ENCODE assay signal across 8 mouse cellular contexts in genomic region chr4:121040897-121041671, GRCm38 (mm10). TPM values are rescaled to one million over a fixed set of nuclear protein-coding genes. Genes with fewer than 3 reads are reported as not detected.
DNase-seq lines count a peak whose midpoint lies in the region; ATAC-seq and TF ChIP-seq lines count a peak whose summit lies in the region.

No protein-coding gene starts in this region.

- H3K9ac ChIP-seq in lung, embryonic 14.5 days: peak overlapping the region; percentile 23; the same call in 1 of the 2 replicates

- H3K4me3 ChIP-seq in layer of hippocampus, adult 2 months: no peak overlapping the region; the same call in 1 of the 2 replicates
- H3K4me3 ChIP-seq in lung, embryonic 14.5 days (ENCODE audit: low read depth, low read length): no peak overlapping the region
- H3K4me3 ChIP-seq in thymus, adult 2 months (ENCODE audit: control insufficient read depth, insufficient read depth, low read length): no peak overlapping the region

- DNase-seq in ES-CJ7 (ENCODE audit: low read depth, low spot score): peak; percentile 70
- peak; percentile 56 for DNase-seq in c-Kit-positive CD71-negative TER-119-negative erythroid progenitor cells, embryonic 14.5 days (ENCODE audit: low read depth)
- DNase-seq in fibroblast of lung, adult 2 months (ENCODE audit: low read depth): peak; percentile 40
- DNase-seq in heart, postnatal 14 days: peak; percentile 67 to 77
- DNase-seq in layer of hippocampus, adult 2 months (ENCODE audit: low spot score in 2 of 2): peak; percentile 64 to 65
- peak; percentile 87 for DNase-seq in lung, embryonic 14.5 days
- peak; percentile 64 for DNase-seq in thymus, adult 2 months

- ATAC-seq in lung, embryonic 14.5 days (ENCODE audit: insufficient read depth): peak; percentile 85
- peak; percentile 78 for ATAC-seq in neutrophil, adult 5-6 weeks (ENCODE audit: extremely low read depth, insufficient number of reproducible peaks, low FRiP score, poor library complexity, severe bottlenecking)

- H3K36me3 ChIP-seq in lung, embryonic 14.5 days (ENCODE audit: insufficient read depth): no peaks in the 10 kb centered on the region
- H3K36me3 ChIP-seq in thymus, adult 2 months (ENCODE audit: control insufficient read depth, insufficient read depth, low read length): no peaks in the 10 kb centered on the region

- intact Hi-C loops in heart, postnatal 14 days (cut with DNase I): no loop called here

- TF ChIP-seq POLR2A in thymus, adult 2 months (IDR thresholded peaks at IDR 0.05; ENCODE audit: control insufficient read depth, extremely low read depth, insufficient read depth, low read length, poor library complexity): no peak

- peaks cover 22% of the 10 kb centered on the region for H3K27me3 ChIP-seq in lung, embryonic 14.5 days (ENCODE audit: insufficient read depth, low read length)
- peaks cover 11% of the 10 kb centered on the region; the same call in 1 of the 2 replicates for H3K27me3 ChIP-seq in thymus, adult 2 months (ENCODE audit: control insufficient read depth, insufficient read depth, low read length)

- WGBS in lung, embryonic 14.5 days: 8% methylated on average over 18 of the region's 18 CpGs
- 30% methylated on average over 18 of the region's 18 CpGs for WGBS in thymus, adult 2 months

- H3K4me1 ChIP-seq in lung, embryonic 14.5 days (ENCODE audit: insufficient read depth): peaks cover 13% of the 10 kb centered on the region
- peaks cover 2% of the 10 kb centered on the region; the same call in 1 of the 2 replicates for H3K4me1 ChIP-seq in thymus, adult 2 months (replicated peaks; ENCODE audit: control insufficient read depth, insufficient read depth, low read length)

- H3K9me3 ChIP-seq in lung, embryonic 14.5 days (ENCODE audit: low read depth, low read length): no peaks in the 10 kb centered on the region

- H3K27ac ChIP-seq in layer of hippocampus, adult 2 months: peak overlapping the region; percentile 61; the same call in 1 of the 2 replicates
- H3K27ac ChIP-seq in lung, embryonic 14.5 days (ENCODE audit: low read depth): peak overlapping the region; percentile 88
- no peak overlapping the region for H3K27ac ChIP-seq in thymus, adult 2 months (ENCODE audit: control insufficient read depth, insufficient read depth, low read length)

- H3K4me2 ChIP-seq in lung, embryonic 14.5 days: peak overlapping the region; percentile 77

- TF ChIP-seq CTCF in layer of hippocampus, adult 2 months (conservative IDR thresholded peaks at IDR 0.05): peak; percentile 89
- TF ChIP-seq CTCF in lung, embryonic 14.5 days (IDR thresholded peaks at IDR 0.05; ENCODE audit: low read depth): peak; percentile 77
- peak; percentile 89 for TF ChIP-seq CTCF in thymus, adult 2 months (IDR thresholded peaks at IDR 0.05; ENCODE audit: borderline replicate concordance, control insufficient read depth, extremely low read depth, insufficient read depth, low read length, poor library complexity)

RNA-seq across cellular contexts. Expression of gene Col9a2, which starts 1.9 kb away (rescaled TPM):
- under 1 TPM; 0.39 to 0.81 TPM for total RNA-seq in heart, postnatal 14 days (2021)
- 1 to 10 TPM; 2.8 to 5.0 TPM for total RNA-seq in layer of hippocampus, adult 2 months (2021)
- polyA plus RNA-seq in lung, embryonic 14.5 days (2014; fragmentation: Nextera tagmentation; extraction: Ambion mirVana): 8.2 and 9.3 TPM in 2 replicates
- 0.61 TPM in 1 of 2 replicates, not detected in the other for total RNA-seq in neutrophil, adult 5-6 weeks (2017)
- polyA plus RNA-seq in thymus, adult 2 months (2012; rRNA removed): 0.20 and 0.38 TPM in 2 replicates

RNA-seq across cellular contexts. Expression of gene Smap2, which starts 24.0 kb away (rescaled TPM):
- total RNA-seq in heart, postnatal 14 days (2021): 10 to 100 TPM; 33.0 to 33.1 TPM
- total RNA-seq in layer of hippocampus, adult 2 months (2021): 100 to 1,000 TPM; 152 to 166 TPM
- polyA plus RNA-seq in lung, embryonic 14.5 days (2014; fragmentation: Nextera tagmentation; extraction: Ambion mirVana): 19.2 and 19.7 TPM in 2 replicates
- total RNA-seq in neutrophil, adult 5-6 weeks (2017): 209 and 239 TPM in 2 replicates
- 87.4 and 88.9 TPM in 2 replicates for polyA plus RNA-seq in thymus, adult 2 months (2012; rRNA removed)

RNA-seq across cellular contexts. Expression of gene Zmpste24, which starts 57.0 kb away (rescaled TPM):
- 10 to 100 TPM; 19.9 to 22.1 TPM for total RNA-seq in heart, postnatal 14 days (2021)
- 10 to 100 TPM; 22.3 to 23.0 TPM for total RNA-seq in layer of hippocampus, adult 2 months (2021)
- polyA plus RNA-seq in lung, embryonic 14.5 days (2014; fragmentation: Nextera tagmentation; extraction: Ambion mirVana): 27.1 and 29.2 TPM in 2 replicates
- 25.0 and 25.9 TPM in 2 replicates for total RNA-seq in neutrophil, adult 5-6 weeks (2017)
- polyA plus RNA-seq in thymus, adult 2 months (2012; rRNA removed): 22.0 and 26.4 TPM in 2 replicates
